In genomic region chr12:31395895-31396294, GRCm38 (mm10) we compare ENCODE assay signal across 26 mouse cellular contexts. TPM values are rescaled to one million over a fixed set of nuclear protein-coding genes. Genes with fewer than 3 reads are reported as not detected.
"Had no signal": no experiment of that assay in that cellular context is flagged by ENCODE, and none has a peak within 500 bp of the region (broad histone marks: within the 10 kb centered on the region; RNA-seq: fewer than 3 reads in every experiment).

No protein-coding gene starts in this region.

- H3K9me3 ChIP-seq: hindbrain, embryonic 10.5 days; hindbrain, embryonic 12.5 days; intestine, embryonic 15.5 days; limb, embryonic 13.5 days; limb, embryonic 15.5 days; liver, embryonic 12.5 days had no signal

- H3K36me3 ChIP-seq: hindbrain, embryonic 10.5 days; hindbrain, embryonic 12.5 days; intestine, embryonic 15.5 days; limb, embryonic 13.5 days; limb, embryonic 15.5 days; liver, embryonic 12.5 days had no signal

- H3K4me1 ChIP-seq: hindbrain, embryonic 10.5 days; hindbrain, embryonic 12.5 days; intestine, embryonic 15.5 days; limb, embryonic 13.5 days; limb, embryonic 15.5 days; liver, embryonic 12.5 days had no signal

- H3K4me2 ChIP-seq: heart, embryonic 11.5 days; hindbrain, embryonic 12.5 days; hindbrain, embryonic 14.5 days; intestine, embryonic 15.5 days; limb, embryonic 13.5 days; limb, embryonic 15.5 days; liver, embryonic 12.5 days had no signal

- H3K27ac ChIP-seq: gastrocnemius, adult 2 months; heart, adult 2 months; hindbrain, embryonic 10.5 days; hindbrain, embryonic 12.5 days; hindbrain, embryonic 14.5 days; intestine, embryonic 15.5 days; layer of hippocampus, adult 2 months; left cerebral cortex, adult 2 months; limb, embryonic 13.5 days; limb, embryonic 15.5 days; liver, embryonic 12.5 days had no signal

- H3K27me3 ChIP-seq: hindbrain, embryonic 12.5 days; intestine, embryonic 15.5 days; limb, embryonic 13.5 days; limb, embryonic 15.5 days; liver, embryonic 12.5 days had no signal

- DNase-seq: gastrocnemius, adult 2 months; gastrocnemius, postnatal 10 days; gastrocnemius, postnatal 36 days; heart, adult 2 months; heart, postnatal 10 days; heart, postnatal 4 days; kidney, adult 18-20 months; kidney, adult 8-10 months; kidney, postnatal 10 days; kidney, postnatal 25 days; kidney, postnatal 4 days; left cerebral cortex, postnatal 4 days had no signal

- H3K9ac ChIP-seq: hindbrain, embryonic 12.5 days; hindbrain, embryonic 14.5 days; intestine, embryonic 15.5 days; limb, embryonic 13.5 days; limb, embryonic 15.5 days; liver, embryonic 12.5 days had no signal

- H3K4me3 ChIP-seq: gastrocnemius, adult 2 months; heart, adult 2 months; hindbrain, embryonic 10.5 days; hindbrain, embryonic 12.5 days; intestine, embryonic 15.5 days; layer of hippocampus, adult 2 months; left cerebral cortex, adult 2 months; limb, embryonic 13.5 days; limb, embryonic 15.5 days; liver, embryonic 12.5 days had no signal

- ATAC-seq: hindbrain, embryonic 16.5 days; inflammation-experienced regulatory T-cells, adult 6 months; intestine, embryonic 15.5 days; intestine, postnatal 0 days; liver, embryonic 12.5 days had no signal

RNA-seq across cellular contexts. Expression of gene Slc26a3, which starts 5.2 kb away (rescaled TPM):
- total RNA-seq: gastrocnemius, adult 2 months; gastrocnemius, postnatal 10 days; gastrocnemius, postnatal 36 days had no signal
- polyA plus RNA-seq: hindbrain, embryonic 12.5 days; hindbrain, embryonic 14.5 days; inflammation-experienced regulatory T-cells, adult 6 months; kidney, embryonic 14.5 days; liver, embryonic 12.5 days had no signal
